Mouse (Mus musculus) forebrain, embryonic 13.5 days (tissue): Measurements from ENCODE around the gene Rhot2. TPM values are rescaled to one million over a fixed set of nuclear protein-coding genes. Genes with fewer than 3 reads are reported as not detected.

Experiments
- ATAC-seq: fragments of 200-750 bp; cut with Nextera tagmentation; 2 replicates; pipeline ENCODE4 v1.8.0; 2017
- H3K27ac ChIP-seq: fragments of 300-500 bp; sonication (generic); 2 replicates; pipeline ENCODE4 v1.5.1; 2015; ENCODE audit warnings: inconsistent platforms, mild to moderate bottlenecking, moderate library complexity
- H3K27me3 ChIP-seq: fragments of 300-500 bp; sonication (generic); 2 replicates; pipeline ENCODE4 v1.6.1; 2015; ENCODE audit warnings: mild to moderate bottlenecking, inconsistent platforms
- H3K36me3 ChIP-seq: fragments of 300-500 bp; sonication (generic); 2 replicates; pipeline ENCODE4 v1.6.1; 2015; ENCODE audit warnings: mild to moderate bottlenecking, inconsistent platforms; ENCODE audit not compliant: poor library complexity, severe bottlenecking
- H3K4me1 ChIP-seq: fragments of 300-500 bp; sonication (generic); 2 replicates; pipeline ENCODE4 v1.6.1; 2015; ENCODE audit warnings: inconsistent platforms
- H3K4me2 ChIP-seq: fragments of 300-500 bp; sonication (generic); 2 replicates; pipeline ENCODE4 v1.6.1; 2015; ENCODE audit warnings: inconsistent platforms, mild to moderate bottlenecking, moderate library complexity
- H3K4me3 ChIP-seq: fragments of 300-500 bp; sonication (generic); 2 replicates; pipeline ENCODE4 v1.5.1; 2015; ENCODE audit warnings: mild to moderate bottlenecking, inconsistent platforms
- H3K9ac ChIP-seq: fragments of 300-500 bp; sonication (generic); 2 replicates; pipeline ENCODE4 v1.6.1; 2015; ENCODE audit warnings: mild to moderate bottlenecking, inconsistent platforms
- H3K9me3 ChIP-seq: fragments of 300-500 bp; sonication (generic); replicated peaks from 2 replicates; pipeline ENCODE4 v1.6.1; 2016; ENCODE audit warnings: inconsistent platforms
- WGBS: fragments of 180-500 bp; shearing (Covaris S2); methylation state at CpG from one replicate; pipeline ENCODE4 v1.1.7; 2015; 5-methylcytosine and 5-hydroxymethylcytosine counted together
- polyA plus RNA-seq: library from polyadenylated mRNA; unstranded; fragments of >200 nt; fragmentation: Nextera tagmentation; extraction: Ambion mirVana; gene quantifications from 2 replicates; pipeline ENCODE4 v1.2.1, GENCODE M21; 2015

The Rhot2 gene
- polyA plus RNA-seq, 1 experiment from 2014 or later: 16.2 TPM

- Histone ChIP-seq H3K9me3 (no peaks in the 10 kb centered on the region), H3K9ac (peak within 1 kb of the TSS; percentile 23; the same call in 1 of the 2 replicates), H3K36me3 (peaks cover 62% of the 10 kb centered on the region), H3K27ac (peak within 1 kb of the TSS; percentile 52), H3K4me1 (peaks cover 31% of the 10 kb centered on the region), H3K27me3 (no peaks in the 10 kb centered on the region), H3K4me2 (no peak within 1 kb of the TSS), H3K4me3 (no peak within 1 kb of the TSS)
- ATAC-seq: no peak
- 24% methylated on average over 5 of the region's 5 CpGs for WGBS
These were observed 35.7 kb upstream of the Rhot2 start, which contains the start of gene Wfikkn1 for GRCm38 (mm10) chr17:25880196-25880910. Gene Wfikkn1 (minus strand): TSS chr17:25880858.

- no peak for ATAC-seq
- Histone ChIP-seq H3K27me3 (no peaks in the 10 kb centered on the region), H3K36me3 (peaks cover 58% of the 10 kb centered on the region), H3K9ac (no peak overlapping the region), H3K4me3 (no peak overlapping the region), H3K4me1 (peaks cover 31% of the 10 kb centered on the region), H3K9me3 (no peaks in the 10 kb centered on the region), H3K27ac (no peak overlapping the region), H3K4me2 (no peak overlapping the region)
- 72% methylated on average over 8 of the region's 8 CpGs for WGBS
These were observed 35.1 kb upstream of the Rhot2 start for GRCm38 (mm10) chr17:25879750-25880149.

GRCm38 (mm10) chr17:25879261-25879660, 34.6 kb upstream of the Rhot2 start:
- Histone ChIP-seq H3K27ac (no peak overlapping the region), H3K4me3 (no peak overlapping the region), H3K4me1 (peaks cover 32% of the 10 kb centered on the region), H3K9me3 (no peaks in the 10 kb centered on the region), H3K36me3 (peaks cover 53% of the 10 kb centered on the region), H3K4me2 (no peak overlapping the region), H3K9ac (no peak overlapping the region), H3K27me3 (no peaks in the 10 kb centered on the region)
- no peak for ATAC-seq
- WGBS: 38% methylated on average over 4 of the region's 4 CpGs

GRCm38 (mm10) chr17:25878611-25879180, 34.0 kb upstream of the Rhot2 start:
- H3K27me3 ChIP-seq: no peaks in the 10 kb centered on the region
- no peak overlapping the region for H3K27ac ChIP-seq
- H3K9ac ChIP-seq: no peak overlapping the region
- H3K9me3 ChIP-seq: no peaks in the 10 kb centered on the region
- WGBS: 90% methylated on average over 19 of the region's 19 CpGs
- peaks cover 48% of the 10 kb centered on the region for H3K36me3 ChIP-seq
- no peak overlapping the region for H3K4me2 ChIP-seq
- H3K4me1 ChIP-seq: peaks cover 38% of the 10 kb centered on the region
- no peak for ATAC-seq
- H3K4me3 ChIP-seq: no peak overlapping the region

GRCm38 (mm10) chr17:25877741-25878610, 33.3 kb upstream of the Rhot2 start:
- no peak overlapping the region for H3K9ac ChIP-seq
- no peak overlapping the region for H3K4me2 ChIP-seq
- WGBS: 92% methylated on average over 32 of the region's 32 CpGs
- no peaks in the 10 kb centered on the region for H3K27me3 ChIP-seq
- H3K4me3 ChIP-seq: no peak overlapping the region
- no peaks in the 10 kb centered on the region for H3K9me3 ChIP-seq
- H3K4me1 ChIP-seq: peaks cover 38% of the 10 kb centered on the region
- peaks cover 40% of the 10 kb centered on the region for H3K36me3 ChIP-seq
- no peak for ATAC-seq
- no peak overlapping the region for H3K27ac ChIP-seq

- H3K27me3 ChIP-seq: no peaks in the 10 kb centered on the region
- H3K36me3 ChIP-seq: peaks cover 31% of the 10 kb centered on the region
- H3K9me3 ChIP-seq: no peaks in the 10 kb centered on the region
- peaks cover 38% of the 10 kb centered on the region for H3K4me1 ChIP-seq
- no peak for ATAC-seq
- 96% methylated on average over 3 of the region's 3 CpGs for WGBS
- peak overlapping the region; percentile 89; the same call in 1 of the 2 replicates for H3K4me2 ChIP-seq
- no peak overlapping the region for H3K9ac ChIP-seq
- no peak overlapping the region for H3K27ac ChIP-seq
- no peak overlapping the region for H3K4me3 ChIP-seq
These were observed 32.4 kb upstream of the Rhot2 start for GRCm38 (mm10) chr17:25877025-25877424.

- Histone ChIP-seq H3K4me3 (peak overlapping the region; percentile 68), H3K36me3 (peaks cover 26% of the 10 kb centered on the region), H3K27me3 (no peaks in the 10 kb centered on the region), H3K9ac (peak overlapping the region; percentile 83), H3K4me2 (peak overlapping the region; percentile 89), H3K27ac (peak overlapping the region; percentile 96; the same call in 1 of the 2 replicates), H3K9me3 (no peaks in the 10 kb centered on the region), H3K4me1 (peaks cover 38% of the 10 kb centered on the region)
- ATAC-seq: no peak
- WGBS: 68% methylated on average over 10 of the region's 10 CpGs
These were observed 31.8 kb upstream of the Rhot2 start for GRCm38 (mm10) chr17:25876347-25876915.

GRCm38 (mm10) chr17:25875171-25876136, 30.8 kb upstream of the Rhot2 start:
- no peaks in the 10 kb centered on the region for H3K9me3 ChIP-seq
- under 1% methylated on average over 59 of the region's 59 CpGs for WGBS
- peak; percentile 94 for ATAC-seq

GRCm38 (mm10) chr17:25874721-25875170, 30.1 kb upstream of the Rhot2 start, which contains the start of gene Mettl26:
Gene Mettl26 (plus strand): TSS chr17:25875074.
- Histone ChIP-seq H3K27ac (peak within 1 kb of the TSS; percentile 96), H3K4me1 (peaks cover 22% of the 10 kb centered on the region), H3K4me3 (peak within 1 kb of the TSS; percentile 68), H3K4me2 (peak within 1 kb of the TSS; percentile 89), H3K36me3 (peaks cover 23% of the 10 kb centered on the region), H3K9me3 (no peaks in the 10 kb centered on the region), H3K27me3 (no peaks in the 10 kb centered on the region), H3K9ac (peak within 1 kb of the TSS; percentile 83)
- whole genome bisulfite sequencing: under 1% methylated on average over 25 of the region's 25 CpGs
- ATAC-seq: peak; percentile 82

More at GRCm38 (mm10) chr17:25875171-25876136, 30.8 kb upstream of the Rhot2 start:
- Histone ChIP-seq H3K4me2 (peak overlapping the region; percentile 89), H3K4me3 (peak overlapping the region; percentile 68), H3K36me3 (peaks cover 24% of the 10 kb centered on the region), H3K27ac (peak overlapping the region; percentile 96), H3K9ac (peak overlapping the region; percentile 83), H3K4me1 (peaks cover 28% of the 10 kb centered on the region), H3K27me3 (no peaks in the 10 kb centered on the region)

GRCm38 (mm10) chr17:25874148-25874720, 29.6 kb upstream of the Rhot2 start:
- Histone ChIP-seq H3K4me3 (peak overlapping the region; percentile 68), H3K27me3 (no peaks in the 10 kb centered on the region), H3K4me2 (peak overlapping the region; percentile 89), H3K9me3 (no peaks in the 10 kb centered on the region), H3K27ac (peak overlapping the region; percentile 82), H3K9ac (peak overlapping the region; percentile 67), H3K4me1 (peaks cover 22% of the 10 kb centered on the region), H3K36me3 (peaks cover 18% of the 10 kb centered on the region)
- WGBS: 3% methylated on average over 14 of the region's 14 CpGs
- no peak for ATAC-seq
